Mouse (Mus musculus): Measurements from ENCODE around the gene Polr1c.

- no peak for TF ChIP-seq CTCF (IDR thresholded peaks at IDR 0.05; ENCODE audit: low read depth)
- TF ChIP-seq EP300 (IDR thresholded peaks at IDR 0.05; ENCODE audit: low read depth), result no peak
These were observed 4.2 kb downstream of the Polr1c start for GRCm38 (mm10) chr17:46243624-46244023.
